Mouse (Mus musculus): ENCODE measurements around the gene Ccdc171. TPM values are rescaled to one million over a fixed set of nuclear protein-coding genes. Genes with fewer than 3 reads are reported as not detected.

Ccdc171 gene
- total and polyA plus RNA-seq, 2 experiments from 2014 or later, result 0.46 to 1.2 TPM

GRCm38 (mm10) chr4:83725136-83725535 lies 199.8 kb downstream of the Ccdc171 start:
- H3K36me3 ChIP-seq (replicated peaks; ENCODE audit: control insufficient read depth, insufficient read depth, low read length), result no peaks in the 10 kb centered on the region
- TF ChIP-seq CTCF (IDR thresholded peaks at IDR 0.05; ENCODE audit: low read depth), result peak; percentile 35; the same call in 1 of the 2 replicates
- TF ChIP-seq EP300 (IDR thresholded peaks at IDR 0.05; ENCODE audit: low read depth), result no peak
- 14% methylated on average over 2 of the region's 2 CpGs for WGBS
- ATAC-seq (ENCODE audit: insufficient read depth, low read depth), result no peak
- H3K27me3 ChIP-seq (ENCODE audit: control insufficient read depth, insufficient read depth, low read length), result no peaks in the 10 kb centered on the region
- H3K9ac ChIP-seq (replicated peaks; ENCODE audit: low read depth, low read length), result no peak overlapping the region
- H3K4me1 ChIP-seq (ENCODE audit: control insufficient read depth, insufficient read depth), result no peaks in the 10 kb centered on the region
- no peak overlapping the region for H3K27ac ChIP-seq (ENCODE audit: low read depth)
- H3K9me3 ChIP-seq (replicated peaks; ENCODE audit: control insufficient read depth, low read length), result no peaks in the 10 kb centered on the region
- no peak overlapping the region for H3K4me3 ChIP-seq (ENCODE audit: low read depth, low read length)
- H3K4me2 ChIP-seq (ENCODE audit: low read depth, low read length), result no peak overlapping the region
- no peak for DNase-seq (ENCODE audit: low spot score)

GRCm38 (mm10) chr4:83739137-83739890 lies 214.0 kb downstream of the Ccdc171 start:
- H3K9ac ChIP-seq (replicated peaks; ENCODE audit: low read depth, low read length), result no peak overlapping the region
- H3K9me3 ChIP-seq (replicated peaks; ENCODE audit: control insufficient read depth, low read length), result no peaks in the 10 kb centered on the region
- TF ChIP-seq EP300 (IDR thresholded peaks at IDR 0.05; ENCODE audit: low read depth) (no peak), CTCF (IDR thresholded peaks at IDR 0.05; ENCODE audit: low read depth) (no peak)
- H3K4me1 ChIP-seq (ENCODE audit: control insufficient read depth, insufficient read depth), result no peaks in the 10 kb centered on the region
- no peaks in the 10 kb centered on the region for H3K36me3 ChIP-seq (replicated peaks; ENCODE audit: control insufficient read depth, insufficient read depth, low read length)
- H3K27ac ChIP-seq (ENCODE audit: low read depth), result no peak overlapping the region
- no peak for DNase-seq (ENCODE audit: low spot score)
- H3K27me3 ChIP-seq (ENCODE audit: control insufficient read depth, insufficient read depth, low read length), result no peaks in the 10 kb centered on the region
- 87% methylated on average over 9 of the region's 9 CpGs for WGBS
- H3K4me2 ChIP-seq (ENCODE audit: low read depth, low read length), result no peak overlapping the region
- no peak for ATAC-seq (ENCODE audit: insufficient read depth, low read depth)
- H3K4me3 ChIP-seq (ENCODE audit: low read depth, low read length), result no peak overlapping the region

- no peak overlapping the region for H3K9ac ChIP-seq (replicated peaks; ENCODE audit: low read depth, low read length)
- 77% methylated on average over 4 of the region's 4 CpGs for WGBS
- no peak overlapping the region for H3K4me3 ChIP-seq (ENCODE audit: low read depth, low read length)
- no peaks in the 10 kb centered on the region for H3K9me3 ChIP-seq (replicated peaks; ENCODE audit: control insufficient read depth, low read length)
- no peaks in the 10 kb centered on the region for H3K4me1 ChIP-seq (ENCODE audit: control insufficient read depth, insufficient read depth)
- no peaks in the 10 kb centered on the region for H3K27me3 ChIP-seq (ENCODE audit: control insufficient read depth, insufficient read depth, low read length)
- no peaks in the 10 kb centered on the region for H3K36me3 ChIP-seq (replicated peaks; ENCODE audit: control insufficient read depth, insufficient read depth, low read length)
- DNase-seq (ENCODE audit: low spot score), result no peak
- H3K4me2 ChIP-seq (ENCODE audit: low read depth, low read length), result no peak overlapping the region
- H3K27ac ChIP-seq (ENCODE audit: low read depth), result no peak overlapping the region
- TF ChIP-seq CTCF (IDR thresholded peaks at IDR 0.05; ENCODE audit: low read depth) (no peak), EP300 (IDR thresholded peaks at IDR 0.05; ENCODE audit: low read depth) (no peak)
- ATAC-seq (ENCODE audit: insufficient read depth, low read depth), result no peak
Measured at GRCm38 (mm10) chr4:83739891-83740277, 214.5 kb downstream of the Ccdc171 start.

- H3K4me2 ChIP-seq (ENCODE audit: low read depth, low read length), result no peak overlapping the region
Measured at GRCm38 (mm10) chr4:83742806-83743460, 217.6 kb downstream of the Ccdc171 start.

DNA sequence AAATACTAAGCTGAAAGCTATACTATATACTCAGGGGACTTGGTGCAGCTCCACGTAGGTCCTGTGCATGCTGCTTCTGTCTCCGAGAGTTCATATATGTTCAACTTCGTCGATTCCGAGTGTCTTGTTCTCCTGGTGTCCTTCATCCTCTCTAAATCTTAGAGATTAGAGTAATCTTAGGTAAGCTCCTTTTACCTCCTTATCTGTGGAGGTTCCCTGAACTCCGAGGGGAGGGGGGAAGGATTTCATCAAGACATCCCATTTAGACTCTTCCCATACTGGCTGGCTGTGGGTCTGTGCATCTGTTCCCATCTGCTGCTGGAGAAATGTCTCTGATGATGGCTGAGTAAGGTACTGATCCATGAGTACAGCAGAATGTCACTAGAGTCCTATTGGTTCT lies 249.8 kb downstream of the Ccdc171 start:
- Histone ChIP-seq H3K9me3 (replicated peaks; ENCODE audit: control insufficient read depth, low read length) (no peaks in the 10 kb centered on the region), H3K4me2 (ENCODE audit: low read depth, low read length) (no peak overlapping the region), H3K27me3 (ENCODE audit: control insufficient read depth, insufficient read depth, low read length) (no peaks in the 10 kb centered on the region), H3K4me3 (ENCODE audit: low read depth, low read length) (no peak overlapping the region), H3K4me1 (ENCODE audit: control insufficient read depth, insufficient read depth) (no peaks in the 10 kb centered on the region), H3K27ac (ENCODE audit: low read depth) (no peak overlapping the region), H3K9ac (replicated peaks; ENCODE audit: low read depth, low read length) (no peak overlapping the region), H3K36me3 (replicated peaks; ENCODE audit: control insufficient read depth, insufficient read depth, low read length) (no peaks in the 10 kb centered on the region)
- WGBS, result 87% methylated on average over 6 of the region's 6 CpGs
- DNase-seq (ENCODE audit: low spot score), result no peak
- ATAC-seq (ENCODE audit: insufficient read depth, low read depth), result no peak
- TF ChIP-seq CTCF (IDR thresholded peaks at IDR 0.05; ENCODE audit: low read depth), result no peak
- TF ChIP-seq EP300 (IDR thresholded peaks at IDR 0.05; ENCODE audit: low read depth), result no peak

More at GRCm38 (mm10) chr4:83742806-83743460, 217.6 kb downstream of the Ccdc171 start:
- no peak overlapping the region for H3K9ac ChIP-seq (replicated peaks; ENCODE audit: low read depth, low read length)
- no peaks in the 10 kb centered on the region for H3K36me3 ChIP-seq (replicated peaks; ENCODE audit: control insufficient read depth, insufficient read depth, low read length)
- H3K4me1 ChIP-seq (ENCODE audit: control insufficient read depth, insufficient read depth), result no peaks in the 10 kb centered on the region
- TF ChIP-seq EP300 (IDR thresholded peaks at IDR 0.05; ENCODE audit: low read depth), result no peak
- TF ChIP-seq CTCF (IDR thresholded peaks at IDR 0.05; ENCODE audit: low read depth), result no peak
- H3K4me3 ChIP-seq (ENCODE audit: low read depth, low read length), result no peak overlapping the region
- WGBS, result 62% methylated on average over 12 of the region's 12 CpGs
- ATAC-seq (ENCODE audit: insufficient read depth, low read depth) (no peak), DNase-seq (ENCODE audit: low spot score) (no peak)
- H3K27me3 ChIP-seq (ENCODE audit: control insufficient read depth, insufficient read depth, low read length), result no peaks in the 10 kb centered on the region
- no peaks in the 10 kb centered on the region for H3K9me3 ChIP-seq (replicated peaks; ENCODE audit: control insufficient read depth, low read length)
- H3K27ac ChIP-seq (ENCODE audit: low read depth), result no peak overlapping the region
